Mouse (Mus musculus) right cerebral cortex, adult 18-20 months (tissue): Measurements from ENCODE around the gene Phf21a.

ENCODE experiments used
- DNase-seq: peaks from one replicate; pipeline ENCODE4 v3.0.0; 2022; ENCODE audit warnings: mixed read lengths

The Phf21a gene

GRCm38 (mm10) chr2:92312542-92312941, 219.6 kb downstream of the Phf21a start:
- DNase-seq, result peak; percentile 20

DNA sequence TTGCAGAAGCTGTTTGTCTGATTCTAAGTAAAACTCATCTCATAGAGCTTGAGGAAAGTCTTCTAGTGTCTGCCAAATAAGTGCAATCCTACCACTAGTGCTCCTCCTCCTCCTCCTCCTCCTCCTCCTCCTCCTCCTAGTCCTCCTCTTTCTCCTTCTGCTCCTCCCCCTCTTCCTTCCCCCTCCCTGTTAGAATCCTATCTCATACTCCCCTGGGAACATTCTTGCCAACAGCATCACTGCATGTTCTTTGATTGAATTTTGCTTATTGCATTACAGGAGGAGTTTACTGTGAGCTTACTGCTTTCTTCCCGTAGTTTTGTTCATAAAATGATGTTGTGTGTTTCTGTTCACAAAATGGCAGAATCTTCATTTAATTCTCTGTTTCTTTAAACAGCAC, 221.1 kb downstream of the Phf21a start:
- DNase-seq, result no peak

DNA sequence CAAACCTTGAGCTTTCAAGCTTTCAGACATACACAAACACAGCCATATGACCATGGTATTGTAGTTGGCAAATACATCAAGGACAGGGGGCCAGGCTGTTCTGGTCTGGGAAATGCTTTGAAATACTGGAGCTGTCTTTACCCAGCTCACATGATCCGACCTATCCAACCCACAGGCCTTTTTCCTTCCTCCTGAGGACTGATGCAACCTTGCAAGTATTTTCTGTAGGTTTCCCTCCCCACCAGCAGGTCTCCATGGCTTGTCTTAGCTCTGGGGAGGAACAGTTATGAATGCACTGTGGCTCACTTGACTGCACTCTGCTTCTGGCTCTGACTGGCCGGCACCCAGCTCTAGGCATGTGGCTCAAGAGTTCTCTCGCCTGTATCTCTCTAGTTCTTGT, 223.7 kb downstream of the Phf21a start:
- no peak for DNase-seq

- no peak for DNase-seq
Measured at GRCm38 (mm10) chr2:92317228-92317627, 224.3 kb downstream of the Phf21a start.

DNA sequence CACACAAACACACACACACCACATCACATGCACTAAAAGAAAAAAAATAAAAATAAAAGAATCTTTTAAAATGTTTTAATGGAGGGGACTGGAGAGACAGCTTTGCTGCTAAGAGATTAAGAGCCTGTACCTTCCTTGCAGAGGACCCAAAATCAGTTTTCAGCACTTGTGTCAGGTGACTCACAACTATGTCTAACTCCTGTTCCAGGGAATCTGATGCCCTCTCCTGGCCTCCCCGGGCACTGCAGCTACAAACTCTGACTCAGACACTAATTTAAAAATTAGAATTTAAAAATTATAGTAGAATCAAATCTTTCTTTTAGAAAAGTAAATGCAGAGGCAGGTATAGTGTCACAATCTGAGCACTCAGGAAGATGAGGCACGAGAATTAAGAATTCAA, 229.8 kb downstream of the Phf21a start:
- no peak for DNase-seq

GRCm38 (mm10) chr2:92325676-92326075, 232.8 kb downstream of the Phf21a start:
- no peak for DNase-seq

GRCm38 (mm10) chr2:92326221-92326620, 233.3 kb downstream of the Phf21a start:
- no peak for DNase-seq

- DNase-seq, result no peak
Measured at GRCm38 (mm10) chr2:92327601-92328000, 234.7 kb downstream of the Phf21a start.

GRCm38 (mm10) chr2:92328206-92328605, 235.3 kb downstream of the Phf21a start:
- DNase-seq, result no peak

- DNase-seq, result peak; percentile 45
Measured at GRCm38 (mm10) chr2:92330840-92331239, 237.9 kb downstream of the Phf21a start.

DNA sequence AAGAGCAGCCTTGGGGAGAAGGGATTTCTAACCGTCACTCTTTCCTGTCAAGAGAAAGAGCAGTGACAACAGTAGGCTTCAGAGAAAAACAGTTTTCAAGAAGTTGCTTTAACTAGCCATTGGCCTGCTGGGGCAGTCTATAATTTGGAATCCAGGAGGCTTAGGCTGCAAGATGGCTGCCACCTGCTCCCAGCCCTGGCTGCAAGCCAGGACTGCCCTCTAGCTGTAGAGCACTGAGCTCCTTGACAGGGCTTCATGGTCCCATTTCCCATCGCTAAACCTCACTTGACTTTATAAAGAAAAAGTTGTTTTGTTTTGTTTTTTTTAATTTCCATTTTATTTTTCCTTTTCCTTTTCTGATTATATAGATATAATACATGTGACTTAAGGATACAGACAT, 238.5 kb downstream of the Phf21a start:
- DNase-seq, result no peak

DNA sequence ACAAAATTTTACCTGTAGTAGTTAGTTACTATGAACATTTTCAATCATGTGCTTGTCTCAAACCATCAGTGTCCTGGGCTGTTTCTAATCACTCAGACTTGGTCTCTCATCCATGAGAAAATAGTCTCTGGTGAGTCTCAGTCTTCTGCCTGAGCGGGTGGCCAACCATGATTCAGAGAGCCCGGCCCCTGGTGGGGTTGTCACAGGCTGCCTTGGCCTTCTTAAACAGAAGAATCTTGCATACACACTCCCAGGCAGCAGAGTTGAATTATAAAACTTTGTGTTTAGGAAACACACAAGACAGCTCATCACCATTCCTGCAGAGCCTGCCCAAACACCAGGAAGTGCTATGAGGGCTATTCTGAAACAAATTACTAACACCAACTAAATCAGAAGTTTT, 239.0 kb downstream of the Phf21a start:
- DNase-seq, result no peak

DNA sequence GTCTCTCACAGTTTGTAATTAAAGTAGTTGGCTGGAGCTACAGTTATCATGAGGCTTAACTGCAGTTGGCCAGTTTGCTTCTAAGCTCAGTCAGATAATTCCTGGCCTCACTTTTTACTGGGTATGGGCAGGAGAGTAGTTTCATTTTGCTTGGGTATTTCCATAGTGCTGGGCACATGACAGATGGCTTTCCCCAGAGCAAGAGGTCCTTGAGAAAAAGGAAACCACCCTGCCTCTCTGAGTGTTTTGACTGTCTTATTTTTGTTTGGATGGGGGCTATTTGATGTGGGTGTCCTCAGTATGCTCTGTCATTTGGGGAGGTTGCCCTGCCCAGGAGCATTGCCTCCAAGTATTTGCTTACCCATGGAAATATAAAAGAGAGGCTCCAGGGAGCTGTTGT, 249.5 kb downstream of the Phf21a start:
- DNase-seq, result no peak

DNA sequence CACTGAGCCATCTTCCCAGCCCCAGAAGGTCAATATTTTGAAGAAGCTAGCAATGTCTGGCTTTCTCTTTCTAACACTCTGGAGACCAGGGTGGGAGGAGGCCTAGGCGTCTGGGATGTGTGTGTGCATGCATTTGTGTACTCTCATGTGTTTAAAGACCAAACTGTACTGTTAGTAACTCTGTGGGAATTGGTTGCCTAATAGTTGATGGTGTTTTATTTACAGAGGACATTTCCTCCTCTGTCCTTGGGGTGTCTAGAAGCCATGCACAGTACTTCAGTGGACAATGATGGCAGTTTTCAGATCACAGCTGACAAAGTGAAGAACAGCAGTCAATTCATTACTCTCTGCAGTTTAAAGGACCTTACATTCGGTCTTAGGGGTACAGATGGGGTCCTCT, 254.3 kb downstream of the Phf21a start:
- DNase-seq, result no peak

DNA sequence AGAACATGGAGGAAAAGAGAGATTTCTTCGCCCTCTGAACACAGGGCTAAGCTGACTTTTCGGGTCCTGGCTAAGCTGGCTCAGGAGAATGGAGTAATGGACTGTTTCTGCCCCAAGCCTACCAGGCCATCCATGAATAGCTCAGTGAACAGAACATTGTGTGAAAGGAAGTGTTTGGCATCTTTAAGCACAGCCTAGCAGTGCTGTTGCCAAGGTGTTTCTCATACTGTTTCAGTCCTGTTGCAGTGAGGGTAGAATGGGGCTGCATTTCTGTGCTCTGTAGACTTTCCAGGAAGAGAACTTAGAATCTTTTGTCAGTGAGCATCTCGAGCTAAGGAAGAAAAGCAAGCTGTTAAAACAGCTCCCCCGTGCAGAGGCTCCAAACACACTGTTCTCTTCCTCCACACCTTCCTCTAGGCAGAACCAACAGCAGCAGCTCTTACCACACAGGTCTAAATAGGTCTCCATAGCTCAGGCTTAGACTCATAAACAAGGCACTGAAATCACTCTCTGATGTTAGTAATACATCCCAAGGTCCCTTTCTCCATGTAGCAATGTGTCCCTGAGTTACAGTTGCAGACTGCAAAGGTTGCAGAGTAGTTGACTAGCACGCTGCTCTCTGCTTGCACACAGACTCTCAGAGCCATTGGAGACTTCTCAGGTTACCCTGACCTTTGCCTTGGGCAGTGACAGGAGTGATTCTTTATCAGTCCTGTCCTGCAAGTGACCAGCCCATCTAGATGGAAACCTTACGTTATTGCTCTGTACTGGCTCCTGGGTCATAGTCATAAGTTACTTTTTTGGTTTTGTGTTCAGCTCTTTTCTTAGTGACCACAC, 256.9 kb downstream of the Phf21a start:
- no peak for DNase-seq

GRCm38 (mm10) chr2:92350686-92351085, 257.8 kb downstream of the Phf21a start:
- no peak for DNase-seq

- no peak for DNase-seq
Measured at GRCm38 (mm10) chr2:92353402-92353801, 260.5 kb downstream of the Phf21a start.

DNA sequence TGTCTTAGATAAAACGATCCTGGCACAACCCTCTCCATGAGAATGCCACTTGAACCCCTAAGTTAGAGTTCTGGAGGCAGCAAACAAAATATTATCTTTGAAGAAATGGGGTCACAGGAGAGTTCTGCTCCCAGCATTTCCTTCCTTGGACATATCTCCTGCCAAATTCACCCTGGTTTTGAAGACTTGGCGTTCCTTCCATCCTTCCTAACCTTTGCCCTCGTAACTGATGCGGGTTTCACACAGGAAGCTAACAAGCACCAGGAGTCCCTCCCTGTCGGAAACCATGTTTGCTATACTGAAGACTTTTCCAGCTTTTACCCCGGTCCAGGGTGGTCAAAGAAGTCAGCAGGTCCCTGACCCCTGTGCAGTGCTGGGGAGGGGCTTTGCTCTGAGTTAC, 261.3 kb downstream of the Phf21a start:
- no peak for DNase-seq

- DNase-seq, result no peak
Measured at GRCm38 (mm10) chr2:92359301-92359700, 266.4 kb downstream of the Phf21a start.

GRCm38 (mm10) chr2:92360186-92360823, 267.4 kb downstream of the Phf21a start:
- no peak for DNase-seq

DNA sequence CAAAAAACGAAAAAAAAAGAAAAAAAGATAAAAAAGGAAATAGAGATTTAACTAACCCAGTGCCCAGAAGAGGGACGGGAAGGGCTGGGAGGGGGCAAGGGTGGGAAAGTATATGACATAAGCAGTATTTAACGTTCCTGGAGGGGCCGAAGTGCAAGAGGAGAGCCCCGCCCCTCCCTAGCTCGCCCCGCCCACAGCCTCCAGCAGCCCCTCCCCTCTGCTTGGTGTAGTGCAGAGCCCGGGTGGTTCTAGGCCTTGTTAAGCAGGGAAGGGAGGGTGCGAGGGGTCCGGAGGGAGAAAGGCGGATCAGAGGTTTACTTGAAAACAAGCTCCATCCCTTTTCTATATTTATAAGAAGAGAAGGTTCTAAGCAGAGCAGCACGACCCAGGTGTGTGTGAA, 268.0 kb downstream of the Phf21a start:
- no peak for DNase-seq

- no peak for DNase-seq
Measured at GRCm38 (mm10) chr2:92361795-92362194, 268.9 kb downstream of the Phf21a start.

- DNase-seq, result no peak
Measured at GRCm38 (mm10) chr2:92362571-92363228, 269.8 kb downstream of the Phf21a start.

DNA sequence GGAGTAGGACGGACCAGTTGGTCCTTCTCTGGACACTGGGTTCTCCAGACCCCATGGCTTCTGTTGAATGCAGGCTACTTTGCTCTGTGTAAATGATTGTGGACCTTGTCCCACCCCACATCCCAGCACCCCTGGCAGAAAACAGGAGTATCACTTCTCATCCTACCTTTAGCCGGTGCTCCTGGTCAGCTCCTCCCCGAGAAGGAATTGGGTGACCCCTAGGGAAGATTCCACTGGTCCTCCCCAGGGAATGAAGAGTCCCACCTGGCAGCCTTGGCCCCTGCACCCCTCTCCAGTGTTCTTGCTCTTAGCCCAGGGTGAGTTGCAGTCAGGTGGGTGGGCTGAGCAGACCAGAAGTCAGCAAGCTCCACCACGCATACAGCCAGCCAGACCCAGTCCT, 271.2 kb downstream of the Phf21a start:
- no peak for DNase-seq
